Mouse (Mus musculus) embryo, embryonic 10.5 days (tissue): ENCODE results near the gene Fgfr2.

Experiments used
- DNase-seq: peaks from one replicate; pipeline ENCODE4 v3.0.0-alpha.2; 2015; ENCODE audit warnings: low spot score

The Fgfr2 gene

DNA sequence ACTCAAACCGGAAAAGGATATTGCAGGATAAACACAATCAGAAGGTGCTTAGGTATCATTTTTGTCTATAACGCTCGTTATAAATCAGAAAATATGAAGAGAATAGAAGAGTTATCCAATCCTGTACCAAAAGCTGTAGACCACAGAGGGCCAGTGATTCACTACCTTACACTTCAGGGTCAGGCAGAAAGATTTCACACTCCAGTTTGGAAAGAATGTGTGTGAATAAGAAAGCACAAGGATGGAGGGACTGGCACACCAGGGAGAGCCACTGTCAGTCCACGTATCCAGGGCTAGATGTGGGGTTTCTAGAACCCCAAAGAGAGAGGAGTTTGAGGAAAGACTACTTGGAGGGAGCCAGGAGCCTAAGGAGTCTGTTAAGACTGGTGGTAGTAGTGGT is 546.3 kb downstream of the Fgfr2 start:
- DNase-seq = no peak

DNA sequence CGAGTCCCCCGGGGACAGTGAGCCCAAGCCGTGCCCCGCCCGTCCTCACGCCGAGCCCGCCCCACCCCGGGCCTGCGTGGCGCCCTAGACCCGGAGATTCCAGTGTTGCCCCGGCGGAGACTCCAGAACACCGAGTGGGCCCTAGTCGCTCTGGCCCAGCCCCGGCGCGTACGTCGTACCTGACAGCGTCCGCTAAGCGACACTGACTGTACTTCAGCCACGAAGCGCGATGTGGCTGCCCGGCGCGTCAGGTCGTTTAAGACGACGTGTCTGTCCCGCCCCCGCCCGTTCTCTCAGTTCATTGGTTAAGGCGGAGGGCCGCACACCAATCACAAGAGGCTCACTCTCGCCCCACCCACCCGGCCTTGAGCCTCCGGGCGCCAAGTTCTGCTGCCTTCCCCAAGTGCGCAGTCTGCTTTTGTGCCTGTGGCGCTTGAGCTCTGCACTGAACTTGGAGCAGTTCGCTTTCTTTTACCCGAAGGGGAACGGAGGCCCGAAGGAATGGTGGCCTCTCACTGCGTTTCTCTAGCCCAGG is 547.0 kb downstream of the Fgfr2 start, which contains the start of gene Oat:
TSS of gene Oat (minus strand) at position 283 of the 535 bp plus-strand sequence.
- peak; percentile 100 for DNase-seq

DNA sequence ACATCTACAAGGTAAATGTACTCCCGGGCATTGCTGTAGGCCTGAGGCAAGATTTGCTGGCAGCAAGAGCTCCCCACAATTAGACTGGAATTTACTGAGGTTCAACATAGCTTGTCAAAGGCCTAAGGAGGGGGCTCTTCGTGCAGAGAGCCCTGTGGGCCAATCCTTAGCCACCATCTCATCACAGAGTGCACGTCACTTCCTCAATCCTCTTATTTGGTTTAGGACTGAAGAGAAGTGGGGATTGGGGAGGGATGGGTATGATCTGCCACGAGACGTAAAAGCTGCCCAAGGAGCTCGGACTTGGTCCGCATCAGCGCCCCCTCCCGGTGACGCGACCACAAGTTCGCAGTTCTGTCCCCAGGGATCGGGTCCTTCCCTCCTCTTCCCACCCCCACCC is 547.5 kb downstream of the Fgfr2 start:
- DNase-seq = peak; percentile 93

DNA sequence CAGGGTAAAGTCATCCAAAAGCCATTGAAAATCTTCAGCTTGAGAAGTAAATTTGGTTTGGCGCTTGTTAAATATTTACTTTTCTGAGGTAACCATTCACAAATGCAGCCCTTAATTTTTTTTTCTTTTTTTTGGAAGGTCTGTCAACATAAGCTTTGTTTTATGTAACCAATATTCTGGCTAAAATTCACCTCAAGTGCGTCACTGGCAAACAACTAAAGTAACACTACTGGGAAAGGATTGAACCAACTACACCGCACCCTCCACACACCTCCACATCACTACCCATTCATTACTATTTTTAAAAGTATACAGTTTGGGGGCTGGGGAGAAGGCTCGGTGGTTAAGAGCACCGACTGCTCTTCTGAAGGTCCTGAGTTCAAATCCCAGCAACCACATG is 548.5 kb downstream of the Fgfr2 start:
- DNase-seq = no peak

GRCm38 (mm10) chr7:132573205-132573604 is 549.9 kb downstream of the Fgfr2 start:
- DNase-seq = peak; percentile 5

DNA sequence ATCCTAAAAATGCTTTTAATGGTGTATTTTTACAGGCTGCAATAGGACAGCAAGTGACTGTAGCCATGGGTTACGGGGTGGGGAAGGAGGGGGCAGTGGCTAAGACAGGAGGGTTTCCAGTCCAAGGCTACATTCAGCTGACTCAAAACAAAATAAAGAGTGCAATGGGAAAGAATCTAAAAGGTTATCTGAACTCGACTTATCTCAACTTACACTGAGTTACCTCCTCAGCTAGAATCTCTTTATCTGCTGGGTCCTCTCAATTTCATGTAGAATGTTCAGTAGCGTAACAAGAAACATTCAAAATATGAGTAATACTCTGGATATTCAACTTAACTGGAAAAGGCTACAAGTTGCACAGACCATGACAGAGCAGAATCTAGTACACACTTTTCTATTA is 550.4 kb downstream of the Fgfr2 start:
- no peak for DNase-seq

DNA sequence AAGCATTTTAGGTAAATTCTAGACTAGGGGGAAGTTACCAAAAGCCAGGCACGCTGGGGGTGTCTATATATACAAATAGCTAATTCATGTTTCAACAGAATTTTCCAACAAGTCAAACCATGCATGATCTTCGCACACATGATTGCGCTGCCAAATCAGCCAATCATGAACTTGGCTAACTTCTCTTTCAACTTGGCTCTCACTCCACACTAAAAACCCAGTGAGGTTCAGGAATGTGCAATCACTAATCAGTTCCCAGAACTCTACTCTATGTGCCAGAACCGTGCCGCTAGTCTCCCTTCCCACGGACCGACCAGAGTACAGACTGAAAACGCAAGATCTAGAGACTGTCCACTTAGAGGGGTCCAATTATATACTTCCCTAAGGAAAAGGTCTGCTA is 551.7 kb downstream of the Fgfr2 start:
- no peak for DNase-seq

DNA sequence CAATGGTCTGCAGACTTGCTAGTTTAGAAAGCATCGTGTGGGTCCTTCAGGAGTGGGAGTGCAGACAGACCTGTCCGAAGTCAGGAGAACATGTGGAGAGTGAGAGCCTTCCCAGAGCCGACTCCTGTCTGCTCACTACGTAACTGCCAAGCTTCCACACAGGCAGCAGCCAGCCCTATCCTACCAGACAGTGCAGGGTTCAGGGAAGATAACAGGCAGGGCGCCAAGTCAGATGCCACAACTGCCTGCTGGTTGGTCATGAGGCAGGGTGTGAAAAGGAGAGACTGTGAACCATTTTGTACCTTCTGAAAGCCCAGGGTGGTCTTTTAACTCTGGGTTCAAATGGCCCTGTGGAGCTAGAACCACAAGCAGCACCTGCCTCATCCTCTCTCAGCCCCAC is 553.1 kb downstream of the Fgfr2 start:
- no peak for DNase-seq

GRCm38 (mm10) chr7:132568817-132569216 is 554.3 kb downstream of the Fgfr2 start:
- no peak for DNase-seq

- DNase-seq = no peak
Measured at GRCm38 (mm10) chr7:132565831-132566230, 557.3 kb downstream of the Fgfr2 start.

GRCm38 (mm10) chr7:132559138-132559766 is 563.9 kb downstream of the Fgfr2 start:
- no peak for DNase-seq

- DNase-seq = no peak
Measured at GRCm38 (mm10) chr7:132558141-132558736, 564.9 kb downstream of the Fgfr2 start.

- no peak for DNase-seq
Measured at GRCm38 (mm10) chr7:132556575-132556974, 566.6 kb downstream of the Fgfr2 start.

DNA sequence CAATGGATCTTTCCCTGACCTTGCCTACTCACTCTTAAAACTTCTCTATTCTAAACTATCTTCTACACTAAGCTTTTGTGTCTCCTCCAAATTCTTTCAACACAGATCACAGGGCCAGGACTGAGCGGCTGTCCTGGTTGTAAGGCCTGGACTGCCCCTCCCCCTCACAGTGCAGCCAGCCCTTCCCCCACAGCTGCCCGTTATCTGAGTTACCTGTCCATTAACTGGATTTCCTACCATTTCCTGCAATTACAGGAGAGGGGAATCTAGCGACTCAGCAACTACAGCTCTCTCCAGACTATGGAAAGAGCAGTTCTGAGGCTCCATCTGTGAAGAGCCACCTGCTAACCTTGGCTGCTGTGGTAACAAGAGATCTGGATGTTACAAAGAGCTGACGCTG is 567.2 kb downstream of the Fgfr2 start:
- no peak for DNase-seq

DNA sequence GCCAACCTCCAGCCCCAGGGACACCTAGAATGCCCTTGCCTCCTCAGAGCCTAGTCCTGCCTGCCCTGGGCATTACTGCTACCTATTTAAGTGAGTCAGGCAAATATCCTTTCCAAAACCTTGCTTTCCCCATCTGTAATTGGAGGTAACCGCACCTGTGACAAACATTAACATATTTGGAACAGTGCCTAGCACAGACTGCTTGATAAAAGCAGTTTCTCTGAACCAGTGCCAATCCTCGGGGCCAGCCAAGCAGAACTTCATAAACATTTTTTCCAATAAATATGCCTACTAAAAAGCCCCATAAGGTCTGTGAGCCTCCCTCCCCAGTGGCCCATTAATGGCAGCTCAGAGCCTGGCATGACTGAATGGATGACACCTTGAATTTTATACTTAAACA is 569.1 kb downstream of the Fgfr2 start:
- no peak for DNase-seq

DNA sequence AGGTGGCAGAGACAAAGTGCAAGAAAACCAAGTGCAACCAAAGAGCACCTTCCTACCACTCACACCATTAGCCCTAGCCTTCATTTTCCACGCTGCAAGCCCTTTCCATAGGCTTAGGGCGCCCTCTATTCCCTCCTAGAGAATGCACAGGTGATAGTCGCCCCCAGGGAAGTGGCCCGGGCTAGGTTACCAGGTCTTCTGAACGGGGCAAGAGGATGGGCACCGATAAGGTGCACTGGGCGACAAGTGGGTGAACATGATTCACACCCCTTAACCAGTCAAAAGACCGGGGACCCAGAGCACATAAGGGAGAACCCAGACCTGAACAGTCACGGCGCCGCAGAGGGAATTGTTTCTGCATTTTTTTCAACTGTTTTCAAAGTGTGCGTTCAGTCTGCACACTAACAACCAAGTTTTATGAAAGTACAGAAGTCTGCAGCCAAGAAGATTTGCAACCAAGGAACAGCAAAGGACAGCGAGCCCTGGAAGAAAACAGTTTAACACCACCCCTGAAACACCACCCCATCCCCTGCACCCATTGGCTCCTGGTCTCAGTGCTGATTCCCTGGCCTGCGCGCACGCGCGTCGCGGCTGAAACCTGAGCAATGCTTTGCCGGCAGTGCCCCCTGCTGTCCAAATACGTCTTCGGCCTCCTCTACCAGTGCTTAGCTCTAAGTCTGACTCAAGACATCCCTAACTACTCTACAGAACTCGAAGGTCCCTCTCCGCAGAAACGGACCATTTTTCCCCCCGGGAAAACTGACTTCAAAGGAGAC is 571.6 kb downstream of the Fgfr2 start:
- peak; percentile 97 for DNase-seq

DNA sequence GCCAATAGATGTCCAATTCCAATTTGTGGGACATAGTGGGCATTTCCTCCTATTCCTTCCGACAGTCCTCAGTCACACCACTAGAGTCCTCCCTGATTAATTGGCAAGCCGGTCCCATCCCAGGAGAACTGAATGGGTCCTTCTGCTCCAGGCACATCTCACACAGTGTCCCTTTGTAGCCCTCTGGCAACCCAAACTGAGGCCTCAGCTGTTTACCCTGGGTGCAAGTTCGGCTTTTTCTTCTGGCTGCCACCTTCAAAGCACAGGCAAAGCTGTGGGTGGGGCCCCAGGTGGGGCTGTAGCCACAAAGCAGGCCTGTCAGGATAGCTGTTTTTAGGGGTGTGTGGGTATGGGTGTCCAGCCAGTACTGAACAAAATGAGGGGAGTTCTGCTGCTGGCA is 576.0 kb downstream of the Fgfr2 start:
- DNase-seq = no peak

- DNase-seq = no peak
Measured at GRCm38 (mm10) chr7:132542427-132542826, 580.7 kb downstream of the Fgfr2 start.

- DNase-seq = no peak
Measured at GRCm38 (mm10) chr7:132541566-132541965, 581.6 kb downstream of the Fgfr2 start.

GRCm38 (mm10) chr7:132540597-132540996 is 582.6 kb downstream of the Fgfr2 start:
- no peak for DNase-seq

DNA sequence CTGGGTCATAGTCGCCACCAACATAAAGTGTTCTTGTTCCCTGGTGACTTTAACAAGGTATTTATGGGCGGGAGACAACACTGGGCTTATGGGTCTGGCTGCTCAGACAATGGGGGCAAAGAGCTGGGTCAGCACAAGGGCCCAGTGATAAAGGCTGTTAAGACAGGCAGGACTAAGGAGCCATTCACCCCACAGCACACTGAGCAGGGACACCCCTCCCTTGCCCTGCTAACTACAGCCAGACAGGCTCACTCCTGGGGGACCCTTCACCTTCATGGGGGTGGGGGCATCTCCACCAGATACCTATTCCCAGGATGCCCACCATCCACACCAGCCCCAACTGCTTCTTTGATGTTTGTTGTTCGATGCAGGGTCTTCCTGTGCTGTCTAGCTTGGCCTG is 593.9 kb downstream of the Fgfr2 start:
- DNase-seq = no peak

DNA sequence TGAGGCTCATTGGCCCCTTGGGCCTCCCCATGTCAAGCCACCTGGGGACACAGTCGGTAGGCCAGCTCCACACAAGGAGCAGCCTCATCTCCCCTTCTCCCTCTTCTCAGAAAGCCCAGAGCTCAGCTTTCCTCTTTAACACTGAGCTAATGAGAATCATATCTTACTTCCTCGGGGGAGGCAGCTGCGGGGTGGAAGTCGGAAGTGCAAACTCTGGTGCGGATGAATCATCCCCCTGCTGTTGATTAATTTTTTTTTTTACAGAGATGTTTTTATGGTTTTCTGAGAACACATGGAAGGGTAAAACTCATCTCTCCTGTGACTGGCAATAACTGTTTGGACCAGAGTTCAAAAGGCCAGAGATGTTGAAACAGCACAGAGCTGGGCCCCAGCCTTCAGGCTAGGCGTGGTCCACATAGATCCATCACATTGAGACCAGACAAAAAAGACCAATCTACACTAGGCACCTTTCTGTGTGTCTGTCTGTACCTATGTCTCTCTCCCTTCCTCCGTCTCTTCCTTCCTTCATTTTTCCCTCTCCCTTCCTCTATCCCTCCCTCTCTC is 609.6 kb downstream of the Fgfr2 start:
- no peak for DNase-seq

- DNase-seq = no peak
Measured at GRCm38 (mm10) chr7:132509110-132509509, 614.0 kb downstream of the Fgfr2 start.
